Mouse (Mus musculus): ENCODE data around the gene Prr14l.
A peak's percentile ranks its signal among the peaks of the same experiment; 100 is the strongest.
"Not testable (repeated sequence)": the region's sequence is repeated elsewhere in the genome, so short reads cannot be mapped to it uniquely, and the experiment has no call there.

Prr14l gene

GRCm38 (mm10) chr5:32853731-32854507 lies at the start of gene Prr14l:
Gene Prr14l (minus strand): TSS chr5:32854256.
- DNase-seq (ENCODE audit: low read depth in 1 of 2, low spot score in 2 of 2), result peak; percentile 96 to 99

GRCm38 (mm10) chr5:32886739-32887138 lies 32.7 kb upstream of the Prr14l start:
- no peak for DNase-seq (ENCODE audit: low read depth in 1 of 2, low spot score in 2 of 2)

- DNase-seq (ENCODE audit: low read depth in 1 of 2, low spot score in 2 of 2), result no peak
Measured at GRCm38 (mm10) chr5:32872346-32872745, 18.3 kb upstream of the Prr14l start.

- no peak for DNase-seq (ENCODE audit: low read depth in 1 of 2, low spot score in 2 of 2)
Measured at GRCm38 (mm10) chr5:32869389-32870024, 15.5 kb upstream of the Prr14l start.

- DNase-seq (ENCODE audit: low read depth in 1 of 2, low spot score in 2 of 2), result peak; percentile 86
Measured at GRCm38 (mm10) chr5:32863253-32864228, 9.5 kb upstream of the Prr14l start, which contains the start of gene Depdc5. Gene Depdc5 (plus strand): TSS chr5:32863701.

- no peak for DNase-seq (ENCODE audit: low read depth in 1 of 2, low spot score in 2 of 2)
Measured at GRCm38 (mm10) chr5:32862469-32863132, 8.5 kb upstream of the Prr14l start.

GRCm38 (mm10) chr5:32861082-32861481 lies 7.0 kb upstream of the Prr14l start:
- DNase-seq (ENCODE audit: low read depth in 1 of 2, low spot score in 2 of 2), result no peak

- DNase-seq (ENCODE audit: low read depth in 1 of 2, low spot score in 2 of 2), result no peak
Measured at GRCm38 (mm10) chr5:32857781-32858220, 3.7 kb upstream of the Prr14l start.

GRCm38 (mm10) chr5:32855274-32855673 lies 1.2 kb upstream of the Prr14l start:
- DNase-seq (ENCODE audit: low read depth in 1 of 2, low spot score in 2 of 2), result not testable (repeated sequence)

GRCm38 (mm10) chr5:32854818-32855217 lies 762 bp upstream of the Prr14l start:
- DNase-seq (ENCODE audit: low read depth in 1 of 2, low spot score in 2 of 2), result no peak

GRCm38 (mm10) chr5:32852026-32852425 lies 2.0 kb downstream of the Prr14l start:
- DNase-seq (ENCODE audit: low read depth in 1 of 2, low spot score in 2 of 2), result no peak

GRCm38 (mm10) chr5:32849580-32849979 lies 4.5 kb downstream of the Prr14l start:
- DNase-seq (ENCODE audit: low read depth in 1 of 2, low spot score in 2 of 2), result not testable (repeated sequence)

GRCm38 (mm10) chr5:32849178-32849577 lies 4.9 kb downstream of the Prr14l start:
- DNase-seq (ENCODE audit: low read depth in 1 of 2, low spot score in 2 of 2), result no peak

- DNase-seq (ENCODE audit: low read depth in 1 of 2, low spot score in 2 of 2), result no peak
Measured at GRCm38 (mm10) chr5:32840029-32840428, 14.0 kb downstream of the Prr14l start.

- DNase-seq (ENCODE audit: low read depth in 1 of 2, low spot score in 2 of 2), result no peak
Measured at GRCm38 (mm10) chr5:32836976-32837375, 17.1 kb downstream of the Prr14l start.

- no peak for DNase-seq (ENCODE audit: low read depth in 1 of 2, low spot score in 2 of 2)
Measured at GRCm38 (mm10) chr5:32834497-32834896, 19.6 kb downstream of the Prr14l start.

GRCm38 (mm10) chr5:32830054-32830453 lies 24.0 kb downstream of the Prr14l start:
- DNase-seq (ENCODE audit: low read depth in 1 of 2, low spot score in 2 of 2), result no peak

- not testable (repeated sequence) for DNase-seq (ENCODE audit: low read depth in 1 of 2, low spot score in 2 of 2)
Measured at GRCm38 (mm10) chr5:32828766-32829165, 25.3 kb downstream of the Prr14l start.

- no peak for DNase-seq (ENCODE audit: low read depth in 1 of 2, low spot score in 2 of 2)
Measured at GRCm38 (mm10) chr5:32827009-32827408, 27.0 kb downstream of the Prr14l start, which contains the start of gene Gm20671. Gene Gm20671 (minus strand): TSS chr5:32827109.

GRCm38 (mm10) chr5:32820471-32820870 lies 33.6 kb downstream of the Prr14l start:
- DNase-seq (ENCODE audit: low read depth in 1 of 2, low spot score in 2 of 2), result no peak

GRCm38 (mm10) chr5:32815396-32815795 lies 38.7 kb downstream of the Prr14l start:
- DNase-seq (ENCODE audit: low read depth in 1 of 2, low spot score in 2 of 2), result no peak

Measured in monocyte, adult 2 months (primary cell).